Mouse (Mus musculus): ENCODE measurements around the gene Hist2h2aa2. TPM values are rescaled to one million over a fixed set of nuclear protein-coding genes. Genes with fewer than 3 reads are reported as not detected.
A peak's percentile ranks its signal among the peaks of the same experiment; 100 is the strongest.

The Hist2h2aa2 gene
- total and polyA plus RNA-seq, 3 experiments = 18.4 to 11,232 TPM; not detected in 1

DNA sequence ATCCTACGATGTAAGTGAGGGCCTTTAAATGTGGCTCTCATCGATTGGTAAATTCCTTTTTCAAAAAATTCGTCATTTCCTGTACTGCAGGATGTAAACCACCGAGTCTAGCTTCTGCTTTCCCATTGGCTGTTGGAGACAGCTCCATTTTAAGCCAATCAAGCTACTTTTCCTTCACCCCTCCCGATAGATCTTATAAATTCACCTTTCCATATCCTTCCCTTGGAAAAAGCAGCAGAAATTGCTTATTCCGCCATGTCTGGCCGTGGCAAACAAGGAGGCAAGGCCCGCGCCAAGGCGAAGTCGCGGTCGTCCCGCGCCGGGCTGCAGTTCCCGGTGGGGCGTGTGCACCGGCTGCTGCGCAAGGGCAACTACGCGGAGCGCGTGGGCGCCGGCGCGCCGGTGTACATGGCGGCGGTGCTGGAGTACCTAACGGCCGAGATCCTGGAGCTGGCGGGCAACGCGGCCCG lies 20.4 kb downstream of the Hist2h2aa2 start, which contains the start of the genes Bola1 and Hist2h2ab:
Gene Bola1 (minus strand): TSS at position 49 of the 470 bp plus-strand sequence.
Gene Hist2h2ab (plus strand): TSS at position 205 of the 470 bp plus-strand sequence.
- Histone ChIP-seq H3K36me3 (ENCODE audit: control insufficient read depth in 1 of 2, insufficient read depth in 2 of 2, low read length in 2 of 2) (peaks cover 0 to 31% of the 10 kb centered on the region in 2 experiments; a peak in 2 of 4 replicates), H3K9me3 (replicated peaks; ENCODE audit: insufficient read depth, low read length) (no peaks in the 10 kb centered on the region), H3K27ac (ENCODE audit: control insufficient read depth, low read depth, low read length) (peak within 1 kb of the TSS; percentile 99), H3K4me1 (ENCODE audit: control insufficient read depth in 1 of 2, insufficient read depth in 2 of 2, low read length in 2 of 2) (peaks cover 0 to 20% of the 10 kb centered on the region in 2 experiments; a peak in 3 of 4 replicates), H3K27me3 (ENCODE audit: control insufficient read depth in 1 of 2, insufficient read depth in 2 of 2, low read length in 2 of 2) (peaks cover 0 to 2% of the 10 kb centered on the region in 2 experiments; a peak in 2 of 4 replicates), H3K9ac (ENCODE audit: control insufficient read depth, low read depth, low read length, poor library complexity, severe bottlenecking) (peak within 1 kb of the TSS; percentile 88), H3K4me3 (ENCODE audit: control insufficient read depth in 1 of 2, insufficient read depth in 1 of 2, low read depth in 2 of 2, low read length in 2 of 2) (peak within 1 kb of the TSS; percentile 61 to 68), H3K79me2 (ENCODE audit: control insufficient read depth, insufficient read depth, low read length, poor library complexity) (peaks cover 18% of the 10 kb centered on the region; the same call in 1 of the 2 replicates)
- peak; percentile 99 for DNase-seq (ENCODE audit: low read depth, low spot score)
- TF ChIP-seq GATA1 (IDR thresholded peaks at IDR 0.05; ENCODE audit: low read depth, low read length) (peak; percentile 28), POLR2A (IDR thresholded peaks at IDR 0.05; ENCODE audit: control insufficient read depth in 1 of 2, insufficient read depth in 1 of 2, low read depth in 1 of 2, low read length in 2 of 2, poor library complexity in 1 of 2) (peak in 1 of 2 experiments; percentile 90; a peak in 3 of 4 replicates), EP300 (IDR thresholded peaks at IDR 0.05; ENCODE audit: low read depth in 1 of 2, low read length in 2 of 2) (no peak), TBP (IDR thresholded peaks at IDR 0.05; ENCODE audit: low read depth, low read length) (peak; percentile 98)

DNA sequence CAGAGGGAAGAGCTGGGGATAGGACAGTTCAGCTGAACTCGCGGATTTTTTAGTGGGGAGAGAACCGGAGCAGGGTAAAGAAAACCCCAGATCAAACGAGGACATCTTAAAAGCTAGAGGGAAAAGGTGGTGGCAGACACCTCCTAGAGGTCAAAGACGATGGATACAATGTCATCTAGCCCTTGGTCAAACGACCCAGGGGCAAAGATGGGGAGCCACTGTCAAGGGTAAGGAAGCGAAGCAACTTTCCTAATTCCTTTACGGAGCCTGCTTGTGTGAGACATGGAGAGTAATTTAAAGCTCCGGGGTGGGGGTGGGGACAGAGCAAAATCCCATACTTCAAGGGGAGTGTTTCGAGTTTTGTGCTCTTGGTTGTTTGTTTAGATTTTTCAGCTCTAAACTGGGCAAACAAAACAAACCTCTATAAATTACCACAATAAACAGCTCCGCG lies 20.9 kb downstream of the Hist2h2aa2 start:
- DNase-seq (ENCODE audit: low read depth, low spot score) = no peak
- Histone ChIP-seq H3K4me3 (ENCODE audit: control insufficient read depth in 1 of 2, insufficient read depth in 1 of 2, low read depth in 2 of 2, low read length in 2 of 2) (peak overlapping the region; percentile 61 to 68), H3K27ac (ENCODE audit: control insufficient read depth, low read depth, low read length) (peak overlapping the region; percentile 99), H3K9me3 (replicated peaks; ENCODE audit: insufficient read depth, low read length) (no peaks in the 10 kb centered on the region), H3K36me3 (ENCODE audit: control insufficient read depth in 1 of 2, insufficient read depth in 2 of 2, low read length in 2 of 2) (peaks cover 0 to 31% of the 10 kb centered on the region in 2 experiments; a peak in 2 of 4 replicates), H3K4me1 (ENCODE audit: control insufficient read depth in 1 of 2, insufficient read depth in 2 of 2, low read length in 2 of 2) (peaks cover 0 to 19% of the 10 kb centered on the region in 2 experiments; a peak in 3 of 4 replicates), H3K27me3 (ENCODE audit: control insufficient read depth in 1 of 2, insufficient read depth in 2 of 2, low read length in 2 of 2) (peaks cover 0 to 6% of the 10 kb centered on the region in 2 experiments; a peak in 3 of 4 replicates), H3K9ac (ENCODE audit: control insufficient read depth, low read depth, low read length, poor library complexity, severe bottlenecking) (peak overlapping the region; percentile 84), H3K79me2 (ENCODE audit: control insufficient read depth, insufficient read depth, low read length, poor library complexity) (peaks cover 18% of the 10 kb centered on the region; the same call in 1 of the 2 replicates)
- no peak for TF ChIP-seq BHLHE40 (IDR thresholded peaks at IDR 0.05; ENCODE audit: borderline replicate concordance, low read depth, low read length)
- TF ChIP-seq ELF1 (IDR thresholded peaks at IDR 0.05; ENCODE audit: low read depth, low read length) = no peak
- TF ChIP-seq CHD1 (IDR thresholded peaks at IDR 0.05; ENCODE audit: low read depth, low read length) = no peak
- TF ChIP-seq JUND (IDR thresholded peaks at IDR 0.05; ENCODE audit: low read depth, low read length) = no peak
- no peak for TF ChIP-seq NRF1 (IDR thresholded peaks at IDR 0.05; ENCODE audit: insufficient read depth, low read depth, low read length, poor library complexity, severe bottlenecking)
- TF ChIP-seq POLR2A (IDR thresholded peaks at IDR 0.05; ENCODE audit: control insufficient read depth in 1 of 2, insufficient read depth in 1 of 2, low read depth in 1 of 2, low read length in 2 of 2, poor library complexity in 1 of 2) = 0 out of 4 replicates have a peak, but pooled peaks of 1 of the 2 experiments have one; percentile 2
- TF ChIP-seq CTCF (IDR thresholded peaks at IDR 0.05 in 2 of 3, conservative IDR thresholded peaks at IDR 0.05 in 1 of 3; ENCODE audit: control insufficient read depth in 1 of 3, insufficient read depth in 1 of 3, low read depth in 2 of 3, low read length in 3 of 3, poor library complexity in 1 of 3, severe bottlenecking in 1 of 3) = peak in 2 of 3 experiments; percentile 7 to 41; a peak in 2 of 6 replicates
- TF ChIP-seq USF1 (IDR thresholded peaks at IDR 0.05; ENCODE audit: low read depth, low read length) = no peak
- no peak for TF ChIP-seq NELFE (IDR thresholded peaks at IDR 0.05; ENCODE audit: low read depth, low read length)
- TF ChIP-seq ZC3H11A (IDR thresholded peaks at IDR 0.05; ENCODE audit: low read depth, low read length) = no peak

All from MEL (cell line).